ENCODE assay signal across 8 mouse cellular contexts in genomic region chr11:121354091-121354707, GRCm38 (mm10). TPM values are rescaled to one million over a fixed set of nuclear protein-coding genes. Genes with fewer than 3 reads are reported as not detected.
A peak's percentile ranks its signal among the peaks of the same experiment; 100 is the strongest.
DNase-seq lines count a peak whose midpoint lies in the region; ATAC-seq lines count a peak whose summit lies in the region.

Gene Wdr45b (minus strand): TSS chr11:121354445.

- under 1% methylated on average over 69 of the region's 69 CpGs for WGBS in hindbrain, embryonic 14.5 days

- H3K9me3 ChIP-seq in hindbrain, embryonic 14.5 days (ENCODE audit: control insufficient read depth, low read length) = no peaks in the 10 kb centered on the region

- peaks cover 20% of the 10 kb centered on the region for H3K4me1 ChIP-seq in hindbrain, embryonic 14.5 days (replicated peaks; ENCODE audit: control insufficient read depth, insufficient read depth, low read length)

- H3K9ac ChIP-seq in hindbrain, embryonic 14.5 days = peak within 1 kb of the TSS; percentile 87

- peak; percentile 93 for ATAC-seq in hindbrain, embryonic 14.5 days (ENCODE audit: low FRiP score)

- peak within 1 kb of the TSS; percentile 77 for H3K4me2 ChIP-seq in hindbrain, embryonic 14.5 days (replicated peaks)

- H3K36me3 ChIP-seq in hindbrain, embryonic 14.5 days (replicated peaks; ENCODE audit: control insufficient read depth, insufficient read depth) = no peaks in the 10 kb centered on the region

- H3K4me3 ChIP-seq in hindbrain, embryonic 14.5 days (replicated peaks; ENCODE audit: low read length) = peak within 1 kb of the TSS; percentile 88

- DNase-seq in R1 (ENCODE audit: low read depth, low spot score) = peak; percentile 97
- peak; percentile 99 to 100 for DNase-seq in cerebellum, postnatal 25 days
- peak; percentile 96 to 98 for DNase-seq in frontal cortex, postnatal 25 days (ENCODE audit: low spot score in 2 of 2)
- peak; percentile 100 for DNase-seq in hindbrain, embryonic 14.5 days (ENCODE audit: low spot score)
- peak; percentile 98 to 99 for DNase-seq in layer of hippocampus, postnatal 36 days
- peak; percentile 98 for DNase-seq in lung, postnatal 36 days
- DNase-seq in retina, postnatal 1 day = peak; percentile 99
- peak; percentile 95 to 97 for DNase-seq in urinary bladder, adult 18-20 months (ENCODE audit: low spot score in 2 of 2)

- H3K27ac ChIP-seq in hindbrain, embryonic 14.5 days = peak within 1 kb of the TSS; percentile 85

- H3K27me3 ChIP-seq in hindbrain, embryonic 14.5 days (ENCODE audit: control insufficient read depth, insufficient read depth, low read length) = no peaks in the 10 kb centered on the region

RNA-seq across cellular contexts. Expression of gene Wdr45b, which starts in this region (rescaled TPM):
- 87.1 and 95.2 TPM in 2 replicates for polyA plus RNA-seq in hindbrain, embryonic 14.5 days (2014; fragmentation: Nextera tagmentation; extraction: Ambion mirVana)
- total RNA-seq in layer of hippocampus, postnatal 36 days (2021) = 10 to 100 TPM; 70.2 to 78.1 TPM

Comparison
In these comparisons a context has a peak if more than half of its experiments do, and no peak if none do; other contexts are left out.
1. Peak in every context shown above with its lines: DNase-seq, ATAC-seq, H3K4me3 ChIP-seq and H3K27ac ChIP-seq.